Mouse (Mus musculus) embryonic facial prominence, embryonic 15.5 days (tissue): ENCODE measurements around the gene Rbfox3. TPM values are rescaled to one million over a fixed set of nuclear protein-coding genes. Genes with fewer than 3 reads are reported as not detected.

Source experiments
- ATAC-seq: fragments of 200-750 bp; cut with Nextera tagmentation; 2 replicates; pipeline ENCODE4 v1.8.0; 2017; ENCODE audit warnings: low read depth, moderate TSS enrichment; ENCODE audit not compliant: insufficient number of reproducible peaks, low FRiP score, low TSS enrichment
- H3K27ac ChIP-seq: fragments of 300-500 bp; sonication (generic); replicated peaks from 2 replicates; pipeline ENCODE4 v1.5.1; 2015; ENCODE audit warnings: mild to moderate bottlenecking, inconsistent platforms
- H3K27me3 ChIP-seq: fragments of 300-500 bp; sonication (generic); 2 replicates; pipeline ENCODE4 v1.6.1; 2015; ENCODE audit warnings: inconsistent platforms
- H3K36me3 ChIP-seq: fragments of 300-500 bp; sonication (generic); 2 replicates; pipeline ENCODE4 v1.6.1; 2015; ENCODE audit warnings: mild to moderate bottlenecking, inconsistent platforms
- H3K4me1 ChIP-seq: fragments of 300-500 bp; sonication (generic); 2 replicates; pipeline ENCODE4 v1.6.1; 2015; ENCODE audit warnings: inconsistent platforms
- H3K4me2 ChIP-seq: fragments of 300-500 bp; sonication (generic); replicated peaks from 2 replicates; pipeline ENCODE4 v1.6.1; 2015; ENCODE audit warnings: mild to moderate bottlenecking, inconsistent platforms
- H3K4me3 ChIP-seq: fragments of 300-500 bp; sonication (generic); replicated peaks from 2 replicates; pipeline ENCODE4 v1.5.1; 2015; ENCODE audit warnings: mild to moderate bottlenecking, inconsistent platforms
- H3K9ac ChIP-seq: fragments of 300-500 bp; sonication (generic); 2 replicates; pipeline ENCODE4 v1.6.1; 2015; ENCODE audit warnings: inconsistent platforms
- H3K9me3 ChIP-seq: fragments of 300-500 bp; sonication (generic); replicated peaks from 2 replicates; pipeline ENCODE4 v1.6.1; 2016; ENCODE audit warnings: inconsistent platforms
- WGBS: fragments of 180-500 bp; shearing (Covaris S2); methylation state at CpG from one replicate; pipeline ENCODE4 v1.1.7; 2015; 5-methylcytosine and 5-hydroxymethylcytosine counted together
- polyA plus RNA-seq: library from polyadenylated mRNA; unstranded; fragments of >200 nt; fragmentation: Nextera tagmentation; extraction: Ambion mirVana; gene quantifications from 2 replicates; pipeline ENCODE4 v1.2.1, GENCODE M21; 2015

Gene Rbfox3
- polyA plus RNA-seq, 1 experiment from 2014 or later: 0.55 TPM

GRCm38 (mm10) chr11:118737821-118738220, 173.6 kb downstream of the Rbfox3 start:
- 55% methylated on average over 3 of the region's 3 CpGs for WGBS
- no peak for ATAC-seq
- Histone ChIP-seq H3K27me3 (peaks cover 9% of the 10 kb centered on the region), H3K9ac (no peak overlapping the region), H3K4me1 (peaks cover 10% of the 10 kb centered on the region), H3K27ac (no peak overlapping the region), H3K4me3 (no peak overlapping the region), H3K9me3 (no peaks in the 10 kb centered on the region), H3K4me2 (no peak overlapping the region), H3K36me3 (no peaks in the 10 kb centered on the region)

GRCm38 (mm10) chr11:118736993-118737392, 174.4 kb downstream of the Rbfox3 start:
- 66% methylated on average over 4 of the region's 4 CpGs for WGBS
- no peak overlapping the region for H3K4me3 ChIP-seq
- H3K9me3 ChIP-seq: no peaks in the 10 kb centered on the region
- H3K4me2 ChIP-seq: no peak overlapping the region
- no peak overlapping the region for H3K27ac ChIP-seq
- H3K27me3 ChIP-seq: peaks cover 9% of the 10 kb centered on the region
- no peak overlapping the region for H3K9ac ChIP-seq
- H3K36me3 ChIP-seq: no peaks in the 10 kb centered on the region
- H3K4me1 ChIP-seq: peaks cover 10% of the 10 kb centered on the region
- ATAC-seq: no peak

GRCm38 (mm10) chr11:118731655-118732054, 179.7 kb downstream of the Rbfox3 start:
- H3K9me3 ChIP-seq: 0 out of 2 replicates have a peak, but pooled peaks cover 3% of the 10 kb centered on the region
- no peaks in the 10 kb centered on the region for H3K27me3 ChIP-seq
- no peak overlapping the region for H3K4me2 ChIP-seq
- 85% methylated on average over 5 of the region's 5 CpGs for WGBS
- no peaks in the 10 kb centered on the region for H3K36me3 ChIP-seq
- no peak overlapping the region for H3K9ac ChIP-seq
- ATAC-seq: no peak
- no peak overlapping the region for H3K27ac ChIP-seq
- no peaks in the 10 kb centered on the region for H3K4me1 ChIP-seq
- H3K4me3 ChIP-seq: no peak overlapping the region

- H3K4me1 ChIP-seq: no peaks in the 10 kb centered on the region
- H3K9ac ChIP-seq: no peak overlapping the region
- no peak overlapping the region for H3K27ac ChIP-seq
- no peaks in the 10 kb centered on the region for H3K27me3 ChIP-seq
- H3K9me3 ChIP-seq: 0 out of 2 replicates have a peak, but pooled peaks cover 3% of the 10 kb centered on the region
- H3K4me3 ChIP-seq: no peak overlapping the region
- no peaks in the 10 kb centered on the region for H3K36me3 ChIP-seq
- 31% methylated on average over 8 of the region's 8 CpGs for WGBS
- no peak for ATAC-seq
- H3K4me2 ChIP-seq: no peak overlapping the region
Measured at GRCm38 (mm10) chr11:118729373-118729772, 182.0 kb downstream of the Rbfox3 start.

DNA sequence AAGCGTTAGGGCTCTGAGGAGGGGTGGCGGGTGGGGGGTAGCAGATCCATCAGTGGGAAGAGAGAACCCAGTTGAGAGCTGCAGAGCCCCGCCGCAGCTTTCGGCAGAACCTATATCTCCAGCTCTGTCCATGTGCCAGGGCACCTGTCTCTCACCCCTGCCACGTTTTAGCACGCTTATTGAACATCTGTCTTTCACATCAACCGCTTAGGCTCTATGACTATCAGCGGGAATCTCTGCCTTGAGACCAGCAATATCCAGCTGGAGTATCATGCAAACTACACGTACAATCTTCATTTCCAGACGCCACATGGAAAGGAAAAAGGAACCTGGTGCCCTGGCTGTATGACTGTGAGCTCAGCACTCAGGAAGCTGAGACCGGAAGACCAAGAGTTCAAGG, 182.6 kb downstream of the Rbfox3 start:
- Histone ChIP-seq H3K27ac (no peak overlapping the region), H3K4me2 (no peak overlapping the region), H3K9me3 (0 out of 2 replicates have a peak, but pooled peaks cover 3% of the 10 kb centered on the region), H3K27me3 (no peaks in the 10 kb centered on the region), H3K4me3 (no peak overlapping the region), H3K36me3 (no peaks in the 10 kb centered on the region), H3K4me1 (no peaks in the 10 kb centered on the region), H3K9ac (no peak overlapping the region)
- 69% methylated on average over 12 of the region's 12 CpGs for WGBS
- no peak for ATAC-seq

DNA sequence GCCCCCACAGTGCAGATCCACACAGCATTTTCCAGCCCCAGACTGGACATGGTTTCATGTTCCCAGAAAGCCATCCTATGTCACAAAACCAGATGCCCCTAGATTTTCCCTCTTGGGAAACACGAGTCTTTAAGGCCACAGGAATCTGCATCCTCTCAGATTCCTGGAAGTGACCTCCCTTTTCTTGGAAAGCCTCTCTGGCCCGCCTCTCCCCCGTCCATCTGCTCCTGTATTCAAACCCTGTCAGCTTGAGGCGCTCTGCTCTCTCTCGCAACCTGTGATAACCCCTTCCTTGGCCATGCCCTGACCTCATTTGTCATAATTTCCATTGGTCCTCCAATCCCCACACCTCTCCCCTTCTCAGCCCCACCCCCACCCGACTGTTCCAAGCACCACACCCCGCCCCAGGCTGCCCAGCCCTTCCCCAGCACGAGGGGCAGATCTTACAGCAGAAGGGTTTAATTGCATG, 183.3 kb downstream of the Rbfox3 start:
- Histone ChIP-seq H3K4me2 (no peak overlapping the region), H3K4me3 (no peak overlapping the region), H3K36me3 (no peaks in the 10 kb centered on the region), H3K27me3 (no peaks in the 10 kb centered on the region), H3K9ac (no peak overlapping the region), H3K9me3 (0 out of 2 replicates have a peak, but pooled peaks cover 3% of the 10 kb centered on the region), H3K27ac (no peak overlapping the region), H3K4me1 (no peaks in the 10 kb centered on the region)
- WGBS: 21% methylated on average over 8 of the region's 8 CpGs
- no peak for ATAC-seq

- no peak overlapping the region for H3K9ac ChIP-seq
- 73% methylated on average over 8 of the region's 8 CpGs for WGBS
- no peak for ATAC-seq
- H3K27ac ChIP-seq: no peak overlapping the region
- no peak overlapping the region for H3K4me3 ChIP-seq
- H3K27me3 ChIP-seq: 0 out of 2 replicates have a peak, but pooled peaks cover 3% of the 10 kb centered on the region
- H3K9me3 ChIP-seq: 0 out of 2 replicates have a peak, but pooled peaks cover 3% of the 10 kb centered on the region
- no peak overlapping the region for H3K4me2 ChIP-seq
- H3K4me1 ChIP-seq: no peaks in the 10 kb centered on the region
- H3K36me3 ChIP-seq: no peaks in the 10 kb centered on the region
Measured at GRCm38 (mm10) chr11:118726430-118726829, 185.0 kb downstream of the Rbfox3 start.

- Histone ChIP-seq H3K9me3 (no peaks in the 10 kb centered on the region), H3K4me2 (no peak overlapping the region), H3K4me1 (no peaks in the 10 kb centered on the region), H3K4me3 (no peak overlapping the region), H3K27ac (no peak overlapping the region), H3K36me3 (no peaks in the 10 kb centered on the region), H3K27me3 (0 out of 2 replicates have a peak, but pooled peaks cover 3% of the 10 kb centered on the region), H3K9ac (no peak overlapping the region)
- ATAC-seq: no peak
- WGBS: 85% methylated on average over 8 of the region's 8 CpGs
Measured at GRCm38 (mm10) chr11:118724423-118724822, 187.0 kb downstream of the Rbfox3 start.

DNA sequence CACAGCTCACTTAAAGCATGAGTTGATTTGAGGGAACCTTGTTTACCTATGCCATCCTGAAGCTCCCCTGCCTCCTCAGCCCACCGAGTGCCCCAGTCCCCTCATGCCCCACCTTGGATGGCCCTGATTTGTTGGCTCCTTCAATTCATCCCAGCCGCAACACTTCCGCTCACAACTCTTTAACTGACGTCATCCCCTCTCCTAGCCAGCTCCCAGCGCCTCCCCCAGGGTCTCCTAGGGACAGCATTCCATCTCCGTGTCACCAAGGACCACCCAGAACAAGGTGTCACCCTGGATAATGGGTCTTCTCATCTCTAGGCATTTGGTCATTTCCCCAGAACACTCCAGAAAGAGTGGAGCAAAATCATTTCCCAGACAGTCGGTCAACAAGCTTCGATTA, 188.2 kb downstream of the Rbfox3 start:
- Histone ChIP-seq H3K36me3 (no peaks in the 10 kb centered on the region), H3K9me3 (no peaks in the 10 kb centered on the region), H3K27ac (no peak overlapping the region), H3K9ac (no peak overlapping the region), H3K27me3 (0 out of 2 replicates have a peak, but pooled peaks cover 3% of the 10 kb centered on the region), H3K4me1 (no peaks in the 10 kb centered on the region), H3K4me3 (no peak overlapping the region), H3K4me2 (no peak overlapping the region)
- no peak for ATAC-seq
- WGBS: 60% methylated on average over 8 of the region's 8 CpGs

GRCm38 (mm10) chr11:118721898-118722297, 189.5 kb downstream of the Rbfox3 start:
- no peak overlapping the region for H3K27ac ChIP-seq
- H3K4me3 ChIP-seq: no peak overlapping the region
- 43% methylated on average over 6 of the region's 6 CpGs for WGBS
- H3K9ac ChIP-seq: no peak overlapping the region
- 0 out of 2 replicates have a peak, but pooled peaks cover 3% of the 10 kb centered on the region for H3K27me3 ChIP-seq
- no peaks in the 10 kb centered on the region for H3K36me3 ChIP-seq
- ATAC-seq: no peak
- H3K9me3 ChIP-seq: no peaks in the 10 kb centered on the region
- no peaks in the 10 kb centered on the region for H3K4me1 ChIP-seq
- no peak overlapping the region for H3K4me2 ChIP-seq

GRCm38 (mm10) chr11:118714601-118715524, 196.5 kb downstream of the Rbfox3 start:
- Histone ChIP-seq H3K9ac (no peak overlapping the region), H3K4me1 (no peaks in the 10 kb centered on the region), H3K4me2 (no peak overlapping the region), H3K4me3 (no peak overlapping the region), H3K27me3 (peaks cover 6% of the 10 kb centered on the region; the same call in 1 of the 2 replicates), H3K9me3 (no peaks in the 10 kb centered on the region), H3K36me3 (no peaks in the 10 kb centered on the region), H3K27ac (no peak overlapping the region)
- WGBS: 83% methylated on average over 26 of the region's 26 CpGs
- no peak for ATAC-seq
